Mouse (Mus musculus) small intestine, adult 2 months (tissue): ENCODE results near the gene Pip5kl1.
A peak's percentile ranks its signal among the peaks of the same experiment; 100 is the strongest.

Source experiments
- CTCF ChIP-seq: fragments of 200-500 bp; IDR thresholded peaks from 2 replicates; pipeline ENCODE4 v1.5.1; 2012; ENCODE audit warnings: low read depth, mild to moderate bottlenecking, control low read depth, inconsistent platforms, low read length, moderate library complexity, mixed read lengths; ENCODE audit not compliant: insufficient replicate concordance, insufficient read length; ENCODE audit errors: extremely low read depth
- POLR2A ChIP-seq: fragments of 200-500 bp; IDR thresholded peaks from 2 replicates; pipeline ENCODE4 v1.6.1; 2012; ENCODE audit warnings: low read depth, mild to moderate bottlenecking, control low read depth, inconsistent platforms, low read length, moderate library complexity

DNA sequence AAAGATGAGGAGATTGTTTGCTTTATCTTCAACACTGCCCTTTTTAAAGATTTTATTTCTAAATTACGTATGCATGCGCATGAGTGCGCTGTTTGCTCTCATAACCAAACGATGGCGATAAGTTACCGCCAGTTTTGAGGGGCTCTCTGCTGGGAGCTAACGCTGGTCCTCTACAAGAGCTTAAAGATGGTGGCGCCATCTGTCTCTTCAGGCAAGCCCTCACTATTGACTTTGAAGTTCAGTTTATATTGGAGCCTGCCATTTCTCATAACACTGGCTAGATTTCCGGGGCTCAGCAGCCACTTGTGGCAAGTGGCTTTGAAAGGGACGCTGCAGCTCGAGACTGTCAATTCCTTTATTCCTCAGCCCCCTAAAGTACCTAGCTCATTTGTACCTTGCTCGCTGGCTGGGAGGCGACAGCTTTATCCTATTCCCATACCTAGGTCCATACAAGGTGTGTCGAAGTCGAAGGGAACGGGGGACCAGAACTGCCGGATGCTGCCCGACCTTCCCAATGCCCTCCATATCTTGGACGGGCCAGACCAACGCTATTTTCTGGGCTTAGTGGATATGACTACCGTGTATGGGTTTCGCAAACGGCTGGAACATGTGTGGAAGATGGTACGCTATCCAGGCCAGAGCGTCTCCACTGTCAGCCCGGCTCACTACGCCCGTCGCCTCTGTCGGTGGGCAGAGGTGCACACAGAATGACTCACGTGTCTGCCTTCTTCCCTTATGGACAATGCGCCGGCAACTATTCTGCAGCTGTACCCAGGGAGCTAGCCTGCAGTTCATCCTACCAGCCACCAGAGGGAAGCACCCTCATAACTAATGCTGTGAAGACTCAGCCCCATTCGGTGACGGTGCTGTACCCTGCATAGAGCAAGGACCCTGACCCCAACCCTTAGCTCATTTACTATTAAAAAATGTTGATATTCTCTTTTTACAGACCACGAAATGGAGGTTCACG, 8.5 kb downstream of the Pip5kl1 start:
- TF ChIP-seq CTCF (peak; percentile 87; the same call in 1 of the 2 replicates), POLR2A (no peak; the same call in 1 of the 2 replicates)
